Mouse (Mus musculus): ENCODE data around the gene Atf5.

Atf5 gene

DNA sequence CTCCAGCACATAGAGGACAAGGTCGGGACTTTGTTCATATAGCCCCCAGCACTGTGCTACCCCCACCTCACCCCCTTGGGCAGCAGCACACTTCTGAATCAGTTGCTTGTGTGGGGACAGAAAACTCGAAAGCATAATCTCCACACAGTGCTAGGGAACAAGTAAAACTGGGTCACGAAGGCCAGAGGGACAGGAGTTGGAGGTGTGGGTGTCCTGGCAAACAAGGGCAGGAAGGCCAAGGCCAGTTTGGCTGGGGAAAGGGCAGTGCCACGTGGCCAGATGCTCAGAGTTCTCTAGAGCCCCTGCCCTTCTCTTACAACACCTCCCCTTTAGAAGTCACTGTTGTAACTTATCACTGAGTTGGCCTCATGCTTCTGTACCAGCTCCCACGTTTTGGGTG lies 3.4 kb upstream of the Atf5 start:
- DNase-seq (ENCODE audit: low spot score): no peak

DNA sequence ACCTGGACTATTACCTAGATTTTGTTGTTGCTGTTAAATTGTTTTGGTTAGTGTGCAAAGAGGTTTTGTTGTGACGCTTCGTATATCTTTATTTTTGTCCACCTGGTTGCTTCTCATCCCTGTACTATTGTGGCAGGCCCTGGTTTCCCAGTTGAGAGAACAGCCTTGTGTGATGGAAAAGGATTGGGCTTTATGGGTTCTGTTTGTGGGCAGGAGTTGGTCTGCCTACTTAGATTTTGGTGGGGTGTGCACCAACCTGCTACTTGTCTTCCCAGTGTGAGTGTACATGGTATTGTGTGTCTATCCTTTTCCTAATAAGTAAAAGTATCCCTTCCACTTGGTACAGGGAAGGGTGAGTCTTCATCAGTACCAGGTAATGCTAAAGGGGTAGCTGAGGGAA lies 2.9 kb upstream of the Atf5 start:
- no peak for DNase-seq (ENCODE audit: low spot score)

DNA sequence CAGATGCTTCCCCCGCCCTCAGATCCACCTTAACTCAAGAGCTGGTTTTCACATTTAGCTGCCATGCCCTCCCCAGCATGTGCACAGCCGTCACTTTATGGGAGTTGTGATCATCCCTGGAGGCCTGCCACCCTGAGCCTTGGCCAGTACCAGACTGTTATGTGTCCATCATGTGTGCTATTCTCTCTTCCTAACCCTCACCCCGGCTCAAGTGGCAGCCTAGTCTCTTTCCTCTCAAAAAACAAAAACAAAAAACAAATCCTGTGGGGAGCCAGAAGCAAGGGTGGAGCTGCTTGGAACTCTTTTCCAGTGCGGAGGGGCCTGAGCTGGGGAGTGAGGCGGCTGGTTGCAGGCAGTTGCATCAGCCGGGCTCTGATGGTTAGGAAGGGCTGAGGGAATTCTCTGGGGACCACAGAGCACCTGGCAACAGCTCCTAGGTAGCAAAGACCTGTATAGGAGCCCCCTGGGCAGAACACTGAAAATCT lies 2.3 kb upstream of the Atf5 start:
- DNase-seq (ENCODE audit: low spot score): peak; percentile 69

- peak; percentile 41 for DNase-seq (ENCODE audit: low spot score)
Observed at GRCm38 (mm10) chr7:44818164-44818563, 1.7 kb upstream of the Atf5 start.

- DNase-seq (ENCODE audit: low spot score): no peak
Observed at GRCm38 (mm10) chr7:44817441-44817840, 983 bp upstream of the Atf5 start.

DNA sequence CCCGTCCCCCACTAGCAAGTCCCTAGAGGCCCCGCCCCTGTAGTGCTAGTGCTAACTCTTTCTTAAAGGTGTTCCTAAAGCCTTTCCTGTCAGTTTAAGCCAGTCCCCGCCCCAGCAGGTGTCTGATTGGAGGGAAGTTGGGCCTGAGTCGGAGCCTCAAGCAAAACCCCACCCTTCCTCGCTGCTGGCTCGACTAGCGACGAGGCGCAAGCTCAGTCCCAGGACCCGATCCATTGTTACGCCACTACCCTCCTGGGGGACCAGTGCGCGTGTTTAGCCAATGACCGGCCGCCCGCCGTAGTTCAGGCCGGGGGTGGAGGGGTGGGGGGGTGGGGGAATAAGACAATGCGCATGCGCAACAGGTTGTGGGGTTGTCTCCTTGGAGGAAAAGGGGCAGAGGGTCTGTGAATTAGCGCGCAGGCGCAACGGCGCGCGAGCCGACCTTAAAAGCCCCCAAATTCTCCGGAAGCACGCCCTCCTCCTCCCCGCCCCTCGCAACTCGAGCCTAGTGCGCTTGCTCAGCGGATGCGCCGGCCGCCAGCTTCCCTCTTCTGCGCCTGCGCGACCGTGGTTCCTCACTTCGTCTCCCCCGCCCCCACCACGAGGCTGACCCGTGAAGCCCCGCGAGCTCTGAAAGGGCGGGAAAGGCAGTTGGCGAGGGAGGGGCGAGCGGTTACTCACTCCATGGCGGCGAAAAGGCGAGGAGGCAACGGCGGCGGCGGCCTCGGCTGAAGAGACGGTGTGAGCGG lies 563 bp downstream of the Atf5 start, which contains the start of the genes Nup62 and Il4i1:
TSS of gene Nup62 (plus strand) at position 368 of the 749 bp plus-strand sequence.
TSS of gene Il4i1 (plus strand) at position 667 of the 749 bp plus-strand sequence.
- DNase-seq (ENCODE audit: low spot score): peak; percentile 96

GRCm38 (mm10) chr7:44814952-44815553 lies 1.4 kb downstream of the Atf5 start:
- DNase-seq (ENCODE audit: low spot score): no peak

- no peak for DNase-seq (ENCODE audit: low spot score)
Observed at GRCm38 (mm10) chr7:44814423-44814822, 2.0 kb downstream of the Atf5 start.

- DNase-seq (ENCODE audit: low spot score): no peak
Observed at GRCm38 (mm10) chr7:44813985-44814384, 2.5 kb downstream of the Atf5 start.

DNA sequence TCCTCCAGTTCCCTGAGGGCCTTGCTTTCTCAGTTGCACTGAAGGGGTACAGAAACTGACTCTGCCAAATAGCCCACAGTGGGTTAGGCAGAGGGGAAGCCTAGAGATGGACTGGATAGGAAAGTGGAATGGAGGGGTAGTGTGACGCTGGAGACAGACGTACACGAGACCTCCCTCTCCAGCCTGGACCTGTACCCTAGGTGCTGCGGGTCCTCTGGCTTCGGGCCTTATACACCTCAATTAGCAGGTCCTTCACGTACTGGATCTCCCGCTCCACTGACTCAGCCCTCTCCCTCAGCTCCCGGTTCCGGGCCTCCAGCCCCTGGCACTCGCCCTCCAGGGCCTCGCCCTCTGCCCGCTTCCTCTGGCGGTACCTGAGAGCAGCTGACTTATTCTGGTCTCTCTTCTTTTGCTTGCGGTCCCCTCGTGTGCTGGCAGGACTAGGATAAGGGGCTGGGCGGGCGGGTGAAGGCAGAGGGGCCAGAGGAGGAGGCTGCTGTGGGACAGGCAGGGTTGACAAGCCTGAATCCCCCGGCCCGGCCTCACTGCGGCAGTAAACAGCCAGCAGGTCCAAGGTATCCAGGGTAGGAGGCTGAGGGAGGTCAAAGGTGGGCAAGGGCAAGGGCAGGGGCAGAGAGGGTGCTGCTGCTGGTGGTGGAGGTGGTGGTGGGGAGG lies 3.7 kb downstream of the Atf5 start:
- no peak for DNase-seq (ENCODE audit: low spot score)

DNA sequence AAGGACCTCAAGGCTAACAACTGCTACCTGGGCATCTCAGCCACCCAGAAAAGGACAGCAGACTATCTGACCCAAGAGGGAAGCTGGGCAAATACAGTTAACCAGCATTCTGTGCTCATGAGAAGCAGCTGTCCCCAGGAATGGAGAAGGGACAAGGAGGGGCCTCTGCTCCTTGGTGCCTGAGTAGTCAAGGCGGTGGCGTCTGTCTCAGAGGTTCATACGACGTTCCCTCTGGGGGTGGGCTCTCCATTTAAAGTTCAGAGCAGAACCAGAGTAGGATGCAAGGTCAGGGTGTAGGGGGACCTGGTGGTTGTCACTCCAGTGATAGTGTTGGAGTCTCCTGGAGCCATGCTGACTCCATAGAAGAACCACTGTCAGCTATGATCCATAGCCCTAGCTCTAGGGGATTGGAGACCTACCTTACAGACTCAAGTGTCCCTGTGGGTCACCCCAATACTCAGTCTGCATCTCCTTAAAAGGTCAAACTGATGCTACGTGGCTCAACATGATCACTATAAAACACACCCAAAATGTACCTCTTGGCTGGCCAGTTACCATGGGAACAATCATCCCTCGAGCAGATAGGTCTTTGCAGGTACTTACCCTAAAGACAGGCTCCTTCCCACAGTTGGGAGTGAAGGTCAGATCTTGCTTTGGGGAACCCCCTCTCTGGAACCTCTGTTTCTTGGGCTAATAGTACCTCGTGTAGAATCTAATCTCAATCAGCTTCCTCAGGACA lies 5.5 kb downstream of the Atf5 start:
- DNase-seq (ENCODE audit: low spot score): no peak

- no peak for DNase-seq (ENCODE audit: low spot score)
Observed at GRCm38 (mm10) chr7:44810365-44810764, 6.1 kb downstream of the Atf5 start.

- no peak for DNase-seq (ENCODE audit: low spot score)
Observed at GRCm38 (mm10) chr7:44809466-44809865, 7.0 kb downstream of the Atf5 start.

GRCm38 (mm10) chr7:44808927-44809326 lies 7.5 kb downstream of the Atf5 start:
- no peak for DNase-seq (ENCODE audit: low spot score)

GRCm38 (mm10) chr7:44792781-44793180 lies 23.7 kb downstream of the Atf5 start:
- no peak for DNase-seq (ENCODE audit: low spot score)

DNA sequence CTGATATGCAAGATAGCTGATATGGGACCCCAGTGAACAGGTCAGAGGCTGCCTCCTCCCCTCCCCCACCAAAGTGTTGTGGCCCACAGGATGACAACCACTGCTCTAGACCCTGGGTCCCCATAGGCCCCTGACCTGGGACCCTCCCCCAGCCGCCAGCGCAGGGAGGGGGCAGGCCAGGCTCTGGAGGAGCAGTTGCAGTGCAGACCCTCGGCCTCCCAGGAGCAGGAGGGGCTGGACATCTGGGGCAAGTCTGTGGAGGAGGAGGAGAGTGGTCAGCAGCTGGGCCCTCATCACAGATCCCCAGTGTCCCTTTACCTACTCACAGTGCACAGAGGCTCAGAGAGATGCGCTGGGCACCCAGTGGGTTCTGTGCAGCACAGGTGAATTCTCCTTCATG lies 26.4 kb downstream of the Atf5 start:
- DNase-seq (ENCODE audit: low spot score): no peak

- DNase-seq (ENCODE audit: low spot score): no peak
Observed at GRCm38 (mm10) chr7:44789531-44789930, 26.9 kb downstream of the Atf5 start.

DNA sequence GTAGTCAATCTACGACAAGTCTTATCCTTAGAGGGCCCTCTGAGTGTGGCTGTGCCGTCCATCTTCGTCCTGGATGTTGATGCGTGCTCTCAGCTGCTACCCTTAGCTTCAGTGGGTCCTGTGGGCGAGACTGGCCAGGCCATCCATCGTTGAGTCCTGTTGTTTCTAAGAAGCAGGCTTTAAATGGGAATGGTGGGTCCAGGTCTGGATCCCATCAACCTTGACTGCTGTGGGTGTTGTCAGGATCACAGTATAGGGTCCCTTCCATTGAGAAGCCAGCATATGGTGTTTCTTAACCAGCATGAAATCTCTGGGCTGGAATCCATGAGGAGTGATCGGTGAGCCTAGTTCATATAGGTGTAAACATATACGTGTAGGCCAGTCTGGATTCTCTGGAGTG lies 36.4 kb downstream of the Atf5 start:
- DNase-seq (ENCODE audit: low spot score): no peak

GRCm38 (mm10) chr7:44776849-44777498 lies 39.5 kb downstream of the Atf5 start:
- no peak for DNase-seq (ENCODE audit: low spot score)

GRCm38 (mm10) chr7:44772591-44773204 lies 43.8 kb downstream of the Atf5 start:
- no peak for DNase-seq (ENCODE audit: low spot score)

- DNase-seq (ENCODE audit: low spot score): peak; percentile 86
Observed at GRCm38 (mm10) chr7:44770046-44770578, 46.3 kb downstream of the Atf5 start.

Data from adipocyte (in vitro differentiated cells).